Mouse (Mus musculus) bone marrow macrophage, adult 2 months (primary cell): ENCODE measurements at regions not wholly inside any gene's neighbourhood (a gene's known extent, or its start where the extent isn't known, plus 50 kb on each side); places are given as distances from the start of the nearest gene placed in this dataset.

ENCODE experiments used
- H3K27ac ChIP-seq: 2 replicates; pipeline ENCODE4 v1.5.1; 2012; ENCODE audit warnings: low read depth, low read length; ENCODE audit not compliant: insufficient read depth
- H3K4me1 ChIP-seq: 2 replicates; pipeline ENCODE4 v1.6.1; 2012; ENCODE audit warnings: low read length; ENCODE audit not compliant: control insufficient read depth, insufficient read depth
- H3K4me3 ChIP-seq: 2 replicates; pipeline ENCODE4 v1.5.1; 2012; ENCODE audit warnings: mild to moderate bottlenecking, low read length, moderate library complexity; ENCODE audit not compliant: insufficient read depth
- CTCF ChIP-seq: IDR thresholded peaks from 2 replicates; pipeline ENCODE4 v1.5.1; 2012; ENCODE audit warnings: low read depth, mild to moderate bottlenecking, low read length, moderate library complexity
- POLR2A ChIP-seq: IDR thresholded peaks from 2 replicates; pipeline ENCODE4 v1.6.1; 2012; ENCODE audit warnings: mild to moderate bottlenecking, low read depth, low read length, borderline replicate concordance

- no peak overlapping the region for H3K4me3 ChIP-seq
- TF ChIP-seq POLR2A = no peak
- H3K27ac ChIP-seq = no peak overlapping the region
- H3K4me1 ChIP-seq = no peaks in the 10 kb centered on the region
These were observed 209.1 kb upstream of the Csf3r start for GRCm38 (mm10) chr4:125815276-125815675.

- Histone ChIP-seq H3K4me3 (no peak overlapping the region), H3K27ac (no peak overlapping the region), H3K4me1 (no peaks in the 10 kb centered on the region)
- no peak for TF ChIP-seq CTCF
- no peak for TF ChIP-seq POLR2A
These were observed 199.8 kb upstream of the Csf3r start for GRCm38 (mm10) chr4:125824525-125824924.

- Histone ChIP-seq H3K27ac (no peak overlapping the region), H3K4me1 (no peaks in the 10 kb centered on the region), H3K4me3 (no peak overlapping the region)
- TF ChIP-seq CTCF (no peak), POLR2A (no peak)
These were observed 197.9 kb upstream of the Csf3r start for GRCm38 (mm10) chr4:125826416-125826815.

DNA sequence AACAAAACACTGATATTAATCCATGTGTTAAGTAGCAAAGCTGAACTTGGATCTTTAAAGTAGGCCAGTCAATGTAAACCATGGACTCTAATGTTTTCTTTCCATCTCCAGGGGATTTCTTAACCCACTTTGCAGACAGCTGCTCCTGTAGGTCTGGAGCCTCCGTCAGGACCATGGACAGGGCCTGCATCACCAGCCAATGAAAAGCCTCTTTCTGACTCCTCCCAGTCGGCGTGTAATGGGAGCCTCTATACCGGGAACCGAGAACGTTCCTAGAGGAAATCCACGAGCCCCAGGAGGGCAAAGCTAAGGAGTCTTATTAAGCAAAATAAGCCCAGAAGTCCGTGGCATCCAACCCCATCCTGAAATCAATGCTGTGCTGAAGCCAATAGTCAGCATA, 189.1 kb upstream of the Csf3r start:
- Histone ChIP-seq H3K27ac (no peak overlapping the region), H3K4me1 (no peaks in the 10 kb centered on the region), H3K4me3 (no peak overlapping the region)
- TF ChIP-seq CTCF (no peak), POLR2A (no peak)

DNA sequence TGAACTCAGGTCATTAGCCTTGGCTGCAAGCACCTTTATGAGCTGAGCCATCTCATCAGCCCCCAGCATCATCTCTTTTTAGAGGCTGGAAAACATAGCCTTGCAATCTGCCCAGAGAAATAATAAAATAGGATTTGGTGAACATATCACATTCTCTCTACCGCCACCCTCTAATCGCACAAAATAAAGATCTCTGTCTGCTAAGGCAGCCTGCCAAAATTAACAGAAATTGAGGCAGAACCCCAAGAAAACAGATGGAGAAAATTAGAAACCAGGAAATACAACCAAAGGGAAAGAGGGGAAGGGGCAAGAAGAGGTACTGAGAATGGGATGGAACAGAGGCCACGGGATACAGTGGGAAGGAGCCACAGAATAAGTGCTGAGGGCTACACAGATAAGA, 176.8 kb upstream of the Csf3r start:
- Histone ChIP-seq H3K27ac (no peak overlapping the region), H3K4me3 (no peak overlapping the region), H3K4me1 (no peaks in the 10 kb centered on the region)
- TF ChIP-seq CTCF = no peak

- Histone ChIP-seq H3K4me1 (no peaks in the 10 kb centered on the region), H3K27ac (no peak overlapping the region), H3K4me3 (no peak overlapping the region)
- no peak for TF ChIP-seq POLR2A
- 0 out of 2 replicates have a peak, but pooled peaks have one; percentile 26 for TF ChIP-seq CTCF
These were observed 174.1 kb upstream of the Csf3r start for GRCm38 (mm10) chr4:125850300-125850699.

GRCm38 (mm10) chr4:125852545-125852944, 171.8 kb upstream of the Csf3r start:
- Histone ChIP-seq H3K4me3 (no peak overlapping the region), H3K27ac (no peak overlapping the region), H3K4me1 (no peaks in the 10 kb centered on the region)
- TF ChIP-seq POLR2A = no peak
- no peak for TF ChIP-seq CTCF

DNA sequence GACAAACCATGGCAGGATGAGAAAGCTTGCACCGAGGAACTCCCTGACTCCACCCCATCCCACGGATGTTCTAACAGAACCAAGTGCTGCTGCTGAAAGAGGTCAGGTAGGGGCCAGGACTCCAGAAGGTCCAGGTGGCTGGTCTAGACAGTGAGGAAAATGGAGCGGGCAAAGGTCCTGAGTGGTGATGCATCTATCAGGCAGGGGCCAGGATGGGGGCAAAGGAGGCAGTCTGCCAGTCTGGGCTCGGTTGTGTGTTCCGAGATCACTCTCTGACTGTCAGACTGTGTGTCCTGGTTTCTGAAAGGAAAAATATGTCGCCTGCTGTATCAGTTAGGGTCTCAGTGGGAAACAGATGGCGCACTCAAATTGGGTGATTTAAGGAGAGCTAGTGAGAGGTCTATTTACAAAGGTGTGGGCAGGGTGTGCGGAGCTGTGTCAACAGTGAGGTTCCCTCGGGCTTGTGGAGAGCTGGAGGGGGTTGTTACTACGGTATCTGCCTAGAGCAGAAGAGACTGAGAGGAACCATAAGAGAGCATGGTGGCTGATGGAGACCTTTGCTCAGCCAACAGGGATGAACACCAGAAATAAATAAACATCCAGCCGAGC, 168.3 kb upstream of the Csf3r start:
- Histone ChIP-seq H3K4me3 (no peak overlapping the region), H3K4me1 (no peaks in the 10 kb centered on the region), H3K27ac (no peak overlapping the region)
- TF ChIP-seq CTCF (no peak), POLR2A (no peak)

DNA sequence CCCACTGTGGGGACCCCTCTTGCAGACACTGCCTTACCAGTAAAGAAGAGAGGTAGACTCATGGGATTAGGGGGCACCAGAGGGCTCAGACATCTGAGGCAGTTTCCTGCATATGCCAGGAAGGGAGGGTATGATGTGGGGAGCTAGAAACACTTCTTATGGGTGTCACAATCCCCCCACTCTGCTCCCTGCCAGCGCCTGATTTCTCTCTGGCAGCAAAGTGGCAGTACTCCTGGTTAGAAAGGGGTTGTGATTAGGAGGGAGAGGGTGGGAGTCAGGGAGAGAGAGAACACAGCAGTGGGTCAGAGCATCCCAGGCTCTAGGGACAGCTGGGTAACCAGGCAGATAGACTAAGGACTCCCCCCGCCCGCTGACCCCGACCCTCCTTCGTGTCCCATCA, 167.6 kb upstream of the Csf3r start:
- no peak overlapping the region for H3K4me3 ChIP-seq
- TF ChIP-seq CTCF (no peak), POLR2A (no peak)
- H3K27ac ChIP-seq = no peak overlapping the region
- no peaks in the 10 kb centered on the region for H3K4me1 ChIP-seq

DNA sequence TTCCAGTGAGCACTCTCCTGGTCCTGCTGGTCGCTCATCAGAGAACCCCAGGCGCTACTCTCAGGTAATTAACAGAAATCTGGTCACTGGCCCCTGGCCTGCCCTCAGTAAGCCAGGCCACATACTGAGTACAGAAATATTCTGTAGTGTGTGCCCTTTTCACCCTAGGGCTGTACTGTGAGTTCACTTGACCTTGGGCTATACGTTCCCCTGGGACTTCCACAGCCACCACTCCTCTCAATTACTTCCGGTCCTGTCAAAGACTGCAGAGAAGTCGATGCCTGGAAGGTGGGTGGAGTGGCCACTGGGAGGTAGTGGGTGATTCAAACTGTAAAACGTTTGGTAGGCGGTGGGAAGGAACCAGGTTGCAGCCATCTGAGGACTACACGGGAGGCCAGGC, 159.3 kb upstream of the Csf3r start:
- no peak overlapping the region for H3K27ac ChIP-seq
- TF ChIP-seq POLR2A = no peak
- no peak for TF ChIP-seq CTCF
- no peaks in the 10 kb centered on the region for H3K4me1 ChIP-seq
- H3K4me3 ChIP-seq = no peak overlapping the region

- Histone ChIP-seq H3K27ac (no peak overlapping the region), H3K4me1 (no peaks in the 10 kb centered on the region), H3K4me3 (no peak overlapping the region)
- no peak for TF ChIP-seq POLR2A
- no peak for TF ChIP-seq CTCF
These were observed 158.6 kb upstream of the Csf3r start for GRCm38 (mm10) chr4:125865728-125866127.
